Mouse (Mus musculus) kidney, adult 8-10 months (tissue): ENCODE data around the gene Ephx3.
"Not testable (repeated sequence)": the region's sequence is repeated elsewhere in the genome, so short reads cannot be mapped to it uniquely, and the experiment has no call there.

Experiments
- DNase-seq, 2 experiments: peaks; one replicate each; pipeline ENCODE4 v3.0.0; 2022

The Ephx3 gene

DNA sequence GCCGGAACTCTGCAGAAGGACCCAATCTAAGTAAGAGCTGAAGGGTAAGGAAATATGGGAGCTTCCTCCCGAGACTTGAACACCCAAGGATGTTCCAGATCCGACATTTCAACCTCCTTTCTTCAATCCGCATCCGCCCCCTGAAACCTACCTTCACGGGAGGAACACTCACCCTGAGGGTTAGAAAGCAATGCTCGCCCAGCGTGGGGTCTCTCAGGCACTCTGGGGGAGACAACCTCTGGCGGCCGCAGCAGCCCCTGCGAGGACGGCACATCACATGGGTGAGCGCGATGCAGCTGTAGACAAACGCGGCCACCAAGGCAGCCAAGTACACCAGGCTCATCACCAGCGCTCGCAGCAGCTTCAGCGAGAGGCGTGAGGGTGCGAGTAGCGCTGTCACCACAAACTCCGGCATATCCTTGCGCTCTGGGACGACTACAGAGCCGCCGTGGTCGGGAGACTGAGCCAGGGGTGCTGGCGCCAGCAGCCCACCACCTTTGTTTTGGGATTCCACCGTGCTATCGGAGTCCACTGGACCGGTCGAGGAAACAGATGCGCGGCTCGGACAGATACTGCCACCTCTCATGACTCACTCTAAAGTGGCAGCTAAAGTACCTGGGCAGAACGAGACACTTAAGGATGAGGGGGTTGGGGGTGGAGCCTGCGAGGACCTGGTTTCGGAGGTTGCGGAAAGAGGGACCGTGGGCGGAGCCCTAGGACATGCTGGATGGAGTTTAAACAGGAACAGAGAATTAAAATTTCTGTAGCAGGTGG is at the start of gene Ephx3:
Ephx3 (minus strand) TSS at position 687 of the 774 bp plus-strand sequence.
- DNase-seq, result no peak

- no peak for DNase-seq
These were observed 49.2 kb upstream of the Ephx3 start for GRCm38 (mm10) chr17:32238589-32238988.

DNA sequence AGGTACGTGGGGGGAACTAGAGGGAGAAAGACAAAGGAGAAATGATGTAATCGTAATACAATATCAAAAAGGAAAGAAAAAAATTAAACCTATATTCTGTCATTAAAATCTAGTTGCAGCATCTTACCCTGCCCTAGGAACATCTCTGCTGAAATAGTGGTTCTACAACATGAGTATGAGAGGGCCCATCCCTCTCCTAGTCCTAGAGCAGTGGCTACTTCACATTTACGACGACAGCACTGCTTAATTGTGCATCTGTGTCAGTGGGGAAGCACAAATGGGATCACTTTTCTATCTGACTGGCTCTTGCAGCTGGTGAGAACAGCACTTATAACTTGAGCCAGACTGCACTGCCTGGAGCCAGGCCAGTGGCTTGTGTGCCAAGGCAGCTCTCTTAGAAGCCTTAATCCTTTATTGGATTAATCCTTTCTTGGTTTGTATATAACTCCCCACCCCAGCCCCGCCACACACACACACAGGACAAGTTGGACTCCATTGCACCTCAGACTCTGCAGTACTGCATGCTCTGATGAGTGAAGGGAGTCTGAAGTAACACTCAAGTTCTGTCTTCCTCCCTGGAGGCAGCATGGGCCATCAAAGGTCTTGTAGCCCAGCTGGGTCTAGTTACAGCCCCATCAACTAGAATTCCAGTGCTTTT is 46.3 kb upstream of the Ephx3 start:
- peak; percentile 14 to 46 for DNase-seq

GRCm38 (mm10) chr17:32233174-32233573 is 43.8 kb upstream of the Ephx3 start:
- no peak for DNase-seq

- DNase-seq, result no peak
These were observed 39.9 kb upstream of the Ephx3 start for GRCm38 (mm10) chr17:32229256-32229655.

GRCm38 (mm10) chr17:32220873-32221272 is 31.5 kb upstream of the Ephx3 start:
- peak in 1 of 2 experiments; percentile 17 for DNase-seq

GRCm38 (mm10) chr17:32215587-32215986 is 26.2 kb upstream of the Ephx3 start:
- not testable (repeated sequence) for DNase-seq

DNA sequence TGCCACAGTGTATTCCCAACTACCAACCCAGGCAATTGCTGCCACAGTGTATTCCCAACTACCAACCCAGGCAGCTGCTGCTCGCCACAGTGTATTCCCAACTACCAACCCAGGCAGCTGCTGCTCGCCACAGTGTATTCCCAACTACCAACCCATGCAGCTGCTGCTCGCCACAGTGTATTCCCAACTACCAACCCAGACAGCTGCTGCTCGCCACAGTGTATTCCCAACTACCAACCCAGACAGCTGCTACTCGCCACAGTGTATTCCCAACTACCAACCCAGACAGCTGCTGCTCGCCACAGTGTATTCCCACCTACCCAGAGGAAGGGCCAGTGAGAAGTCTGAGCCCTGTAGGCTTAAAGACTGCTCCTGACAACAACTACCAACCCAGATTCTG is 22.2 kb upstream of the Ephx3 start:
- not testable (repeated sequence) for DNase-seq

GRCm38 (mm10) chr17:32209752-32210151 is 20.4 kb upstream of the Ephx3 start:
- DNase-seq, result peak in 1 of 2 experiments; percentile 52

DNA sequence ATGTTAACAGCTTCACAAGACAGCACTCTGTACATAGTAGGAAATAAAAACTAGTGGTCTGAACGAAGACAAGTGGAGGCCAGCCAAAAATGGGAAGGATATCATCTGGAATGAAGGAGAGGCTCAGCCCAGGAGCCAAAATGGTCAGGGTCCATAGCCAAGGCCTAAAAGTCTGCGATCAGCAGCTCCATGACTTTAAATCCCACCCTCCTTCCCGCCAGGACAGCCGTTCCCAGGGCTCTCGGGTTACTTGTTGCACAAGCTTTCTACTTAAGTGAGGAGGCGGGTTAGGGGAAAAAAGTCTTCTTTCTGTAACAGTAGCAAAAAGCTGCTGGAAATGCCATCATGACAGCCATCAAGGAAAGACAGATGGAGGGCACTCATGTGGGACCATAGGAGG is 19.8 kb upstream of the Ephx3 start:
- DNase-seq, result no peak

- peak in 1 of 2 experiments; percentile 35 for DNase-seq
These were observed 18.4 kb upstream of the Ephx3 start for GRCm38 (mm10) chr17:32207586-32208245.

GRCm38 (mm10) chr17:32205345-32205744 is 16.0 kb upstream of the Ephx3 start:
- DNase-seq, result no peak

DNA sequence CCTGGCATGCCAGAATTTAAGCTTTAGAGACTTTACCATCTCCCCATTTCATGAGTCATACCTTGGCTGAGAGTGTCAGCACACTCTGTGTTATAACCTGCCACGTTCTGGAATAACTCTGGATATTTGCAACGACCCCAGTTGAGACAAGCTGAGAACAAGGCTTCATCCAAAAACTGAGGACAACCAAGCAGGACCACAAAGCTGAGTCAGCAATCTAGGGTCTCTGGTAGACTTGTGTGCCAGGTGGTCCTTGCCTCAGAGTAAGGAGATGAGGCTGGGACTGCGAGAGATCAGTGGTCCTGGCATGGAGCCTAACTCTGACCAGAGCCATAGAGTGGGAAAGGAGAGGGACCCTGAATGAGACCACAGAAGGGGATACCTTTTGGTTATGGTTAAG is 13.6 kb upstream of the Ephx3 start:
- DNase-seq, result no peak

DNA sequence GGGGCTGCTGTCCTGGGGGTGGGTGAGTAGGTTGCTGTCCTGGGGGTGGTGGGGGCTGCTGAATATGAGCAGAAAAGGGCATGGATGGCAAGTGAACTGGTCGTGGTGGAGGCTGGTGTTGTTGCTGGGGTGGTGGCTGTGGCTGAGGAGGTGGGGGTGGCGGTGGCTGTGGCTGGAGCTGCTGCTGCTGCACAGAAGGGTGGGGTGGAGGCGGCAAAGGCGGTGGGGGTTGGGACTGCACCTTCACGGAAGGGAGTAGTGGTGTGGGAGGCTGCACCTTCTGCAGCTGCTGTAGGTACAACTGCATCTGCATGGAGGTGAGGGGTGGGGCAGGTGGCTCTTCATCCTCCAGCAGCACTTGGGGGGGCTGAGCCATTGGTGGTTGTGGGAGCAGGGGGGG is 11.7 kb upstream of the Ephx3 start:
- no peak for DNase-seq

DNA sequence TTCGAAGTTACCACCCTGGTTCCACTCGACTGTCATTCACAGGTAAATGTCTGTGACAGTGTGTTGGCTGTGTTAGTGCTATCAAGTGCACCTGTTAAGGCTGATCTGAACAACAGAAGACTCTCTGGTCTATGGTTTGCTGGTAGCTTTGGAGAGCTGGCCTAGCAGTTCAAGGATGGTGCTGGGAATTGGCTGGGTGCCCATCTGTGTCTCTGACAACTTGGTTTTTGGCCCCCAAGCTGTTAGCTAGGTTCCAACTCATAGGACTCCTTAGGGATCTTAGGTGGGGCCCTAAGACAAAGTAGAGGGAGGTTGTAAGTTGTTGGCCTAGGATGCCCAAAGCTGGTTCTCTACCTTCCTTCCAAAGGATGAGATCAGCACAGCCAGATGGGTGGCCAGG is 10.4 kb upstream of the Ephx3 start:
- no peak for DNase-seq

DNA sequence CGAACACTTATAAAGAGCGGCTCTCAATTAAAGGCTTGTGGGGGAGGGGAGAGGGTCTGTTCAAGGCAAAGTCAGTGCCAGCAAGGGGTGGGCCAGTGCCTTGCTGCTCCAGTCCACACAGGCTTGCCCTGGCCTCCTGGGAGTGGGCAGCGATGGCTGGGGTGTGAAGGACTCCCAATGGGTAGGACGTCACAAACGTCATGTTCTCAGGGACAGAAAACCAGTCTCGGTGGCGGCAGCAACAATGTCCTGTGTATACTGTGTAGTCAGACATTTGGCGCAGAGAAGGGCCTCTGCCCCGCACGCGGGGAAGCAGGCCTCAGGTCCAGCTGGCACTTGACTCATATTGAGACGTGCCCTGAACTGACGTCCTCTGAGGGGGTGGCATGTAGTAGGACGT is 7.8 kb upstream of the Ephx3 start:
- no peak for DNase-seq

- DNase-seq, result no peak
These were observed 6.4 kb upstream of the Ephx3 start for GRCm38 (mm10) chr17:32195725-32196124.

DNA sequence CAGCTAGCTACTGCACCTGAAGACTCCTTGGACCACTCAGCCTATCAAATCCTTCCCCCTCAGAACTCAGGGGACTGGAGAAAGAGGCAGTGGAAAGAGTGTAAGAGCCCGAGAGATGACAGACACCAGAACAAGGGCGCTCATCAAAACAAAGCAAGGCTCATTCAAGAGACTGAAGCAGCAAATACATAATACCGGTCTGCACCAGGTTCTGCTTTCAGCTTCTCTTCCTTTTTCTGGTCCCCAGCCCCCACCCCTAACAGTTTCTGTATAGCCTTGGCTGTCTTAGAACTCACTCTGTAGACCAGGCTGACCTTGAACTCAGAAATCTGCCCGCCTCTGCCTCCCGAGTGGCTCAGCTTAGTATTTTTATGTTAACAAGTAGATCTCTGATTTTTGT is 3.7 kb upstream of the Ephx3 start:
- DNase-seq, result no peak

- no peak for DNase-seq
These were observed 501 bp upstream of the Ephx3 start for GRCm38 (mm10) chr17:32189850-32190249.

DNA sequence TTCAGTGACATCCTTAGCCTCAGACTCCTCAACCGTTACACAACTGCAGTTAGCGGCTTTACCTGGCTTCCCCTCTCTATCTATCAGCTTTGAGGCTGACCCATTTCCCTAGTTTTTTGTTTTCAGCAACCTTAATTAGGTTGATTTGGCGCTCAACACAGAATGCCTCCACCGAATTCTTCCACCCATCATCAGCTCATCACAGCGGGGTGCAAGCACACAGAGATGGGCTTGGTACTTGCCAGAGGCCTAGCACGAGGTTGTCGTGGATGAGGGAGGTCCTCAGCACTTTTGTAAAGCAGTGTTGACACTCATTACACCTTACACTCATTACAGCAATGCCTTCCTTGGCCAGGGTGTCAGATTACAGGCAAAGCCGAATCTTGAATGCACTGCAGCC is 6.3 kb downstream of the Ephx3 start:
- no peak for DNase-seq

- DNase-seq, result no peak
These were observed 9.5 kb downstream of the Ephx3 start for GRCm38 (mm10) chr17:32179621-32180491.

GRCm38 (mm10) chr17:32176919-32177318 is 12.4 kb downstream of the Ephx3 start:
- DNase-seq, result no peak

DNA sequence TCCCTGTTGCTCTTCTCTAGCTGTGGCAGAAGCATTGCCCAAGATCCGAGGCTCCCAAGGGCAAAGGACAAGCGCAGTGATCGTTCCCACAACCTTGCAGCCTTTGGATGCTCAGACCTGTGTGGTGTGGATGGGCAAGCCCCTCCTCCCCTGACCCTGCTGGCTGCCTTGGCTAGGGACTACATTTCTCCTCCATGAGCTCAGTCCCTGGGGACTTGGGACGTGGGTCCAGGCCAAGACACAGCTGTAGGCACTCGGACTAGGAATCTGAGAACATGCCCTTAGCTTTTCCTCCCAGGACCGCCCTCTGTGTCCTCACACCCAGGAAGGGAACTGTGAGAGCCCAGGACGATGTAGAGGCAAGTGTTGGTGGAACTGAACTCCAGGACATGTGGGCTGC is 16.2 kb downstream of the Ephx3 start:
- DNase-seq, result peak; percentile 57 to 67
